Mouse (Mus musculus): ENCODE measurements around the gene Olfr792. TPM values are rescaled to one million over a fixed set of nuclear protein-coding genes. Genes with fewer than 3 reads are reported as not detected.

The Olfr792 gene
- total RNA-seq (2021) = not detected
- long read RNA-seq, experiment 1 = 0 reads
- long read RNA-seq, experiment 2 = 0 reads

- intact Hi-C loops (cut with DNase I) = no loop called here
- no peak for DNase-seq
Measured at GRCm38 (mm10) chr10:129538862-129539261, at the start of gene Olfr792. TSS of gene Olfr792 (plus strand) at chr10:129539162.

DNA sequence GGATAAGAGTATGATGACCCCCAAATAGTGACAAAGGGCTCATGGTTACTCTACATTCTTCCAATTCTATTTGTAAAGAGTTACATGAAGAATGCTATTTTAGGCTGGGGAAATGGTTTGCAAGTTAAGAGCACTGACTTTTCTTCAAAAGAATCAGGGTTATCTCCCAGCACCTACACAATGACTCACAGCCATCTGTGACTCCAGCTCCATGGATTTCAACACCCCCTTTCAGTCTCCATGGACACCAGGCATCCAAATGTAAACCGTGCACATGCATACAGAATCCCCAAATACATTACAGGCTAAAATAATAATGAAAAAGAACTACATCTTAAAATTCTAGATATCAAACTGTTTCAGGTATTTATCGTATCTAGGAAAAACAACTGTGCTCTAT, 48.9 kb upstream of the Olfr792 start:
- no peak for DNase-seq
- intact Hi-C loops (cut with DNase I) = no loop called here

GRCm38 (mm10) chr10:129498192-129498591, 40.8 kb upstream of the Olfr792 start, which contains the start of gene Olfr790:
TSS of gene Olfr790 (plus strand) at chr10:129498492.
- DNase-seq = no peak
- intact Hi-C loops (cut with DNase I) = no loop called here

GRCm38 (mm10) chr10:129521492-129521891, 17.5 kb upstream of the Olfr792 start, which contains the start of gene Olfr791:
TSS of gene Olfr791 (plus strand) at chr10:129521792.
- DNase-seq = no peak

GRCm38 (mm10) chr10:129549354-129549753, 10.4 kb downstream of the Olfr792 start:
- DNase-seq = no peak
- intact Hi-C loops (cut with DNase I) = no loop called here

More at GRCm38 (mm10) chr10:129521492-129521891, 17.5 kb upstream of the Olfr792 start, which contains the start of gene Olfr791:
- intact Hi-C loops (cut with DNase I) = no loop called here

DNA sequence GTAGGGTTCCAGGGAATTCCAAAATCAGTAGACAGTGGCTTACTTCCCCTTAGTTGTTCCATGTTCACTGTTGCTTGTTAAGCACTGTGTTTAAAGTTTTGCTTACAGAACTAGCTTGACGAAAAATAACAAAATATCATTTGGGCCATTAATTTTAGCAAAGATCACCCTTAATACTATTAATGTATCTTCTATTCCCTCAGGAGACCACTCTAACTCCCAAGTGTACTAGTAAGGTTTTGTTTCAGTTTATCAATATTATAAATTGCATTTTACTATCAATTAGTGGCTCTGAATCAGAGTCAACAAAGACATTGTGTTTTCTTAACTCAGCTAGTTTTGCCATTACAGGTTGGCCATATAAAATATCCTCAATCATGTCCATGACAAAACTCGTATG, 28.4 kb downstream of the Olfr792 start, which contains the start of gene Olfr794:
TSS of gene Olfr794 (plus strand) at position 301 of the 400 bp plus-strand sequence.
- DNase-seq = no peak
- intact Hi-C loops (cut with DNase I) = no loop called here

GRCm38 (mm10) chr10:129577066-129577465, 38.1 kb downstream of the Olfr792 start:
- intact Hi-C loops (cut with DNase I) = no loop called here
- DNase-seq = no peak

Small RNA genes lying within 50 kb of the gene (microRNA-seq; reads per million reads assigned to microRNA genes)
- gene Gm23252 = 0 reads per million in 2 experiments

Other genes with a start within 250 kb of the Olfr792 start
- gene Olfr780, start 221.0 kb upstream of the Olfr792 start, total RNA-seq (2021) = not detected
- not detected for gene Olfr781, start 210.3 kb upstream of the Olfr792 start, total RNA-seq (2021)
- gene Olfr782, start 190.3 kb upstream of the Olfr792 start, total RNA-seq (2021) = not detected
- under 1 TPM in 1 of 2 experiments, not detected in 1; 0.10 TPM for gene Olfr784, start 155.1 kb upstream of the Olfr792 start, total RNA-seq (2021)
- gene Olfr785, start 133.7 kb upstream of the Olfr792 start, total RNA-seq (2021) = not detected
- gene Olfr786, start 111.9 kb upstream of the Olfr792 start, total RNA-seq (2021) = not detected
- gene Olfr787, start 77.3 kb upstream of the Olfr792 start, total RNA-seq (2021) = not detected
- not detected for gene Olfr788, start 68.2 kb upstream of the Olfr792 start, total RNA-seq (2021)
- gene Olfr789, start 54.4 kb upstream of the Olfr792 start, total RNA-seq (2021) = not detected
- gene Olfr790, start 40.7 kb upstream of the Olfr792 start, total RNA-seq (2021) = not detected
- gene Olfr791, start 17.4 kb upstream of the Olfr792 start, total RNA-seq (2021) = not detected
- not detected for gene Olfr794, start 28.5 kb downstream of the Olfr792 start, total RNA-seq (2021)
- not detected for gene Olfr796, start 73.4 kb downstream of the Olfr792 start, total RNA-seq (2021)
- gene Olfr798, start 88.8 kb downstream of the Olfr792 start, total RNA-seq (2021) = not detected
- gene Olfr799, start 98.3 kb downstream of the Olfr792 start, total RNA-seq (2021) = not detected
- not detected for gene Olfr800, start 118.5 kb downstream of the Olfr792 start, total RNA-seq (2021)
- gene Olfr801, start 134.7 kb downstream of the Olfr792 start, total RNA-seq (2021) = not detected
- gene Olfr802, start 149.0 kb downstream of the Olfr792 start, total RNA-seq (2021) = not detected
- not detected for gene Olfr803, start 155.1 kb downstream of the Olfr792 start, total RNA-seq (2021)
- gene Olfr804, start 164.0 kb downstream of the Olfr792 start, total RNA-seq (2021) = not detected
- not detected for gene Olfr805, start 190.2 kb downstream of the Olfr792 start, total RNA-seq (2021)
- not detected for gene Olfr806, start 202.8 kb downstream of the Olfr792 start, total RNA-seq (2021)
- not detected for gene Olfr807, start 218.6 kb downstream of the Olfr792 start, total RNA-seq (2021)
- not detected for gene Olfr808, start 226.3 kb downstream of the Olfr792 start, total RNA-seq (2021)
- gene Olfr809, start 235.5 kb downstream of the Olfr792 start, total RNA-seq (2021) = not detected

Data from gastrocnemius, postnatal 36 days (tissue).